Comparison of ENCODE assay signal across 7 mouse cellular contexts in genomic region chr5:137628498-137629305, GRCm38 (mm10). TPM values are rescaled to one million over a fixed set of nuclear protein-coding genes. Genes with fewer than 3 reads are reported as not detected.
DNase-seq lines count a peak whose midpoint lies in the region; ATAC-seq lines count a peak whose summit lies in the region.

Gene Fbxo24, minus strand, starts transcription at chr5:137629002.
Gene Lrch4, plus strand, starts transcription at chr5:137629121.
Gene Gm20605, plus strand, starts transcription at chr5:137629175.

- H3K27me3 ChIP-seq in embryonic facial prominence, embryonic 12.5 days, result no peaks in the 10 kb centered on the region
- no peaks in the 10 kb centered on the region for H3K27me3 ChIP-seq in limb, embryonic 11.5 days (ENCODE audit: control insufficient read depth, insufficient read depth, low read length)
- H3K27me3 ChIP-seq in midbrain, embryonic 14.5 days (ENCODE audit: control insufficient read depth, insufficient read depth, low read length), result no peaks in the 10 kb centered on the region

- H3K27ac ChIP-seq in embryonic facial prominence, embryonic 12.5 days, result peak within 1 kb of the TSS; percentile 92
- peak within 1 kb of the TSS; percentile 92 for H3K27ac ChIP-seq in limb, embryonic 11.5 days (replicated peaks; ENCODE audit: low read depth, low read length)
- H3K27ac ChIP-seq in midbrain, embryonic 14.5 days (replicated peaks; ENCODE audit: low read depth, low read length), result peak within 1 kb of the TSS; percentile 90

- peaks cover 9% of the 10 kb centered on the region for H3K36me3 ChIP-seq in embryonic facial prominence, embryonic 12.5 days
- H3K36me3 ChIP-seq in limb, embryonic 11.5 days (ENCODE audit: control insufficient read depth, insufficient read depth, low read length), result no peaks in the 10 kb centered on the region
- peaks cover 8% of the 10 kb centered on the region for H3K36me3 ChIP-seq in midbrain, embryonic 14.5 days (ENCODE audit: control insufficient read depth, insufficient read depth, low read length)

- no peaks in the 10 kb centered on the region for H3K9me3 ChIP-seq in embryonic facial prominence, embryonic 12.5 days
- H3K9me3 ChIP-seq in limb, embryonic 11.5 days (ENCODE audit: control insufficient read depth, low read length), result no peaks in the 10 kb centered on the region
- H3K9me3 ChIP-seq in midbrain, embryonic 14.5 days (ENCODE audit: control insufficient read depth, low read length), result no peaks in the 10 kb centered on the region

- H3K4me2 ChIP-seq in embryonic facial prominence, embryonic 12.5 days (replicated peaks), result peak within 1 kb of the TSS; percentile 81
- H3K4me2 ChIP-seq in limb, embryonic 11.5 days (ENCODE audit: low read depth, severe bottlenecking), result peak within 1 kb of the TSS; percentile 76
- peak within 1 kb of the TSS; percentile 92 for H3K4me2 ChIP-seq in midbrain, embryonic 14.5 days (ENCODE audit: low read length)

- peaks cover 28% of the 10 kb centered on the region for H3K4me1 ChIP-seq in embryonic facial prominence, embryonic 12.5 days
- H3K4me1 ChIP-seq in limb, embryonic 11.5 days (ENCODE audit: control insufficient read depth, insufficient read depth, low read length), result peaks cover 21% of the 10 kb centered on the region
- H3K4me1 ChIP-seq in midbrain, embryonic 14.5 days (ENCODE audit: control insufficient read depth, insufficient read depth, low read length), result peaks cover 25% of the 10 kb centered on the region

- H3K4me3 ChIP-seq in embryonic facial prominence, embryonic 12.5 days, result peak within 1 kb of the TSS; percentile 77
- H3K4me3 ChIP-seq in limb, embryonic 11.5 days (ENCODE audit: low read depth, low read length), result peak within 1 kb of the TSS; percentile 91
- peak within 1 kb of the TSS; percentile 94 for H3K4me3 ChIP-seq in midbrain, embryonic 14.5 days (replicated peaks; ENCODE audit: low read depth, low read length)

- under 1% methylated on average over 46 of the region's 46 CpGs for WGBS in embryonic facial prominence, embryonic 12.5 days
- WGBS in limb, embryonic 11.5 days, result under 1% methylated on average over 41 of the region's 46 CpGs
- under 1% methylated on average over 46 of the region's 46 CpGs for WGBS in midbrain, embryonic 14.5 days

- ATAC-seq in embryonic facial prominence, embryonic 12.5 days (ENCODE audit: insufficient number of reproducible peaks, insufficient read depth, low FRiP score, low TSS enrichment), result peak; percentile 97
- ATAC-seq in limb, embryonic 11.5 days (ENCODE audit: insufficient number of reproducible peaks, low FRiP score, low TSS enrichment, low read depth), result peak; percentile 98
- peak; percentile 98 for ATAC-seq in midbrain, embryonic 14.5 days (ENCODE audit: low FRiP score, low TSS enrichment)

- peak within 1 kb of the TSS; percentile 77 for H3K9ac ChIP-seq in embryonic facial prominence, embryonic 12.5 days
- H3K9ac ChIP-seq in limb, embryonic 11.5 days (ENCODE audit: low read length), result peak within 1 kb of the TSS; percentile 82
- peak within 1 kb of the TSS; percentile 79 for H3K9ac ChIP-seq in midbrain, embryonic 14.5 days (replicated peaks; ENCODE audit: low read length)

- DNase-seq in adrenal gland, postnatal 25 days, result peak; percentile 98
- DNase-seq in heart, adult 11 months, result peak; percentile 100
- peak; percentile 98 for DNase-seq in kidney, adult 18-20 months
- peak; percentile 99 for DNase-seq in limb, embryonic 11.5 days (ENCODE audit: low spot score)
- DNase-seq in midbrain, embryonic 14.5 days, result peak; percentile 100
- peak; percentile 96 to 99 for DNase-seq in spleen, adult 18-20 months

RNA-seq across cellular contexts. Expression of gene Fbxo24, which starts in this region (rescaled TPM):
- total RNA-seq in adrenal gland, postnatal 25 days (2021), result 1.0 and 2.2 TPM in 2 replicates
- 0.22 and 0.36 TPM in 2 replicates for polyA plus RNA-seq in embryonic facial prominence, embryonic 12.5 days (2016; fragmentation: Nextera tagmentation; extraction: Ambion mirVana)
- 0.11 and 0.24 TPM in 2 replicates for polyA plus RNA-seq in limb, embryonic 11.5 days (2014; fragmentation: Nextera tagmentation; extraction: Ambion mirVana)
- polyA plus RNA-seq in midbrain, embryonic 14.5 days (2014; fragmentation: Nextera tagmentation; extraction: Ambion mirVana), result 0.09 and 0.18 TPM in 2 replicates

RNA-seq across cellular contexts. Expression of gene Lrch4, which starts in this region (rescaled TPM):
- 19.3 and 35.7 TPM in 2 replicates for total RNA-seq in adrenal gland, postnatal 25 days (2021)
- polyA plus RNA-seq in embryonic facial prominence, embryonic 12.5 days (2016; fragmentation: Nextera tagmentation; extraction: Ambion mirVana), result 30.8 and 34.0 TPM in 2 replicates
- polyA plus RNA-seq in limb, embryonic 11.5 days (2014; fragmentation: Nextera tagmentation; extraction: Ambion mirVana), result 31.1 and 35.3 TPM in 2 replicates
- polyA plus RNA-seq in midbrain, embryonic 14.5 days (2014; fragmentation: Nextera tagmentation; extraction: Ambion mirVana), result 18.1 and 21.9 TPM in 2 replicates

RNA-seq across cellular contexts. Expression of gene Gm20605, which starts in this region (rescaled TPM):
- total RNA-seq in adrenal gland, postnatal 25 days (2021), result 13.4 and 18.2 TPM in 2 replicates
- polyA plus RNA-seq in embryonic facial prominence, embryonic 12.5 days (2016; fragmentation: Nextera tagmentation; extraction: Ambion mirVana), result 9.2 and 11.8 TPM in 2 replicates
- polyA plus RNA-seq in limb, embryonic 11.5 days (2014; fragmentation: Nextera tagmentation; extraction: Ambion mirVana), result 6.5 and 11.5 TPM in 2 replicates
- 4.4 and 6.0 TPM in 2 replicates for polyA plus RNA-seq in midbrain, embryonic 14.5 days (2014; fragmentation: Nextera tagmentation; extraction: Ambion mirVana)

Comparison
In these comparisons a context has a peak if more than half of its experiments do, and no peak if none do; other contexts are left out.
1. Peak in every context shown above with its lines: DNase-seq, ATAC-seq, H3K4me3 ChIP-seq and H3K27ac ChIP-seq.